Comparison of ENCODE assay signal across 11 mouse cellular contexts in the genomic region with DNA sequence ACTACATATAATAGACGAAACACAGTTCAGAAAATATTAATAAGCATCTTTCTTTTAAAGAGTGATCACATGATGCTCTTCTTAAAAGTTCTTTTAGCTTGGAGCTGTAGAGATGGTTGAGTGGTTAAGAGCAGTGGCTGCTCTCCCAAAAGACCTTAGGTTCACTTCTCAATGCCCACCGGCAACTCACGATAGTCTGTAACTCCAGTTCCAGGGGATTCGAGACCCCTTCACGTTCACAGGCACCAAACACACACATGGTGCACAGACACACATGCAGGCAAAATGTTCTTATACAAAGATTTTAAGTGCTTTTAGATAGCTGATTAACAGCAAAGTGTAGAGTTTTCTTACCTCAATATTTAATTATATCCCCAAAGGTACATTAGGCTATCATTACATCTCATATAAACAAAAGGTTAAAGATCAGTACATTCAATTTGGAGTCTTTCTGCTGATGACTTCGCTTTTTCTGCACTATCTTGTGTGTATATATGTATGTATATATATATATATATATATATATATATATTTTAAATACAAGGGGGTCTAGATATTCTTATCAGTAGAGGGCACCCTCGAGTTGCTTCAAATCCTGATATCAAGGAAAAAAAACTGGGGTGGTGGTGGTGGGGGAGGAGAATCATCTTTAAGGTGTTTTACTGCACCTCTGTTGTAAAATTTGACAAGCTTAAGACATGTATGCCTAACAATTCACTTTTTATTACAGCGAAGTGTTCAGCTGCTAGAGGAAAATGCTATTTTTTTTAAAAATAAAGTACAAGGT. TPM values are rescaled to one million over a fixed set of nuclear protein-coding genes. Genes with fewer than 3 reads are reported as not detected.
A peak's percentile ranks its signal among the peaks of the same experiment; 100 is the strongest.
DNase-seq lines count a peak whose midpoint lies in the region; ATAC-seq lines count a peak whose summit lies in the region.
"Had no signal": no experiment of that assay in that cellular context is flagged by ENCODE, and none has a peak within 500 bp of the region (broad histone marks: within the 10 kb centered on the region; RNA-seq: fewer than 3 reads in every experiment).

No protein-coding gene starts in this region.

- peak overlapping the region; percentile 93 for H3K9ac ChIP-seq in hindbrain, embryonic 13.5 days
- peak overlapping the region; percentile 7; the same call in 1 of the 2 replicates for H3K9ac ChIP-seq in midbrain, embryonic 15.5 days
- H3K9ac ChIP-seq in liver, embryonic 11.5 days (ENCODE audit: low read depth, low read length) = no peak overlapping the region

- ATAC-seq in hindbrain, embryonic 13.5 days (ENCODE audit: low FRiP score) = no peak
- ATAC-seq in midbrain, embryonic 15.5 days (replicated peaks) = no peak
- ATAC-seq in erythroid progenitor cell, adult 5-6 weeks (replicated peaks; ENCODE audit: low FRiP score, poor library complexity, severe bottlenecking) = no peak
- no peak for ATAC-seq in liver, embryonic 11.5 days (replicated peaks; ENCODE audit: low FRiP score)

- peak overlapping the region; percentile 84 for H3K4me2 ChIP-seq in hindbrain, embryonic 13.5 days
- H3K4me2 ChIP-seq in midbrain, embryonic 15.5 days = peak overlapping the region; percentile 89
- no peak overlapping the region for H3K4me2 ChIP-seq in liver, embryonic 11.5 days

- no peaks in the 10 kb centered on the region for H3K36me3 ChIP-seq in hindbrain, embryonic 13.5 days
- H3K36me3 ChIP-seq in midbrain, embryonic 15.5 days (replicated peaks) = no peaks in the 10 kb centered on the region
- no peaks in the 10 kb centered on the region for H3K36me3 ChIP-seq in liver, embryonic 11.5 days (ENCODE audit: control insufficient read depth, insufficient read depth, low read length)

- H3K27me3 ChIP-seq in hindbrain, embryonic 13.5 days = no peaks in the 10 kb centered on the region
- no peaks in the 10 kb centered on the region for H3K27me3 ChIP-seq in midbrain, embryonic 15.5 days (replicated peaks)
- peaks cover 74% of the 10 kb centered on the region for H3K27me3 ChIP-seq in liver, embryonic 11.5 days (replicated peaks; ENCODE audit: control insufficient read depth, insufficient read depth, low read length)

- peaks cover 29% of the 10 kb centered on the region for H3K4me1 ChIP-seq in hindbrain, embryonic 13.5 days (replicated peaks)
- H3K4me1 ChIP-seq in midbrain, embryonic 15.5 days = peaks cover 46% of the 10 kb centered on the region
- no peaks in the 10 kb centered on the region; the same call in 1 of the 2 replicates for H3K4me1 ChIP-seq in liver, embryonic 11.5 days (replicated peaks; ENCODE audit: control insufficient read depth, insufficient read depth, low read length)

- peak overlapping the region; percentile 98 for H3K4me3 ChIP-seq in hindbrain, embryonic 13.5 days
- H3K4me3 ChIP-seq in midbrain, embryonic 15.5 days = peak overlapping the region; percentile 88
- no peak overlapping the region for H3K4me3 ChIP-seq in liver, embryonic 11.5 days (ENCODE audit: low read depth, low read length)
- H3K4me3 ChIP-seq: erythroblast, embryonic 14.5 days had no signal

- WGBS in hindbrain, embryonic 13.5 days = 41% methylated on average over 8 of the region's 8 CpGs
- WGBS in midbrain, embryonic 15.5 days = 50% methylated on average over 8 of the region's 8 CpGs
- WGBS in liver, embryonic 11.5 days = 54% methylated on average over 8 of the region's 8 CpGs

- H3K9me3 ChIP-seq in hindbrain, embryonic 13.5 days = no peaks in the 10 kb centered on the region
- H3K9me3 ChIP-seq in midbrain, embryonic 15.5 days = no peaks in the 10 kb centered on the region
- H3K9me3 ChIP-seq in liver, embryonic 11.5 days (ENCODE audit: control insufficient read depth, low read length) = no peaks in the 10 kb centered on the region

- peak; percentile 50 to 52 for DNase-seq in cerebellum, postnatal 14 days
- no peak for DNase-seq in cerebellum, adult 11-12 months
- DNase-seq in brain, adult 2 months (ENCODE audit: low read depth, low spot score) = peak; percentile 70
- no peak for DNase-seq in liver, embryonic 11.5 days (ENCODE audit: low spot score)
- DNase-seq in urinary bladder, adult 2 months (ENCODE audit: low spot score) = no peak
- DNase-seq: adrenal gland, postnatal 14 days; kidney, postnatal 25 days had no signal

- peak overlapping the region; percentile 98 for H3K27ac ChIP-seq in hindbrain, embryonic 13.5 days
- peak overlapping the region; percentile 92 for H3K27ac ChIP-seq in midbrain, embryonic 15.5 days
- no peak overlapping the region for H3K27ac ChIP-seq in liver, embryonic 11.5 days (ENCODE audit: low read depth, low read length)

RNA-seq across cellular contexts. Expression of gene Rgmb, which starts 2.5 kb away (rescaled TPM):
- 86.6 and 97.1 TPM in 2 replicates for polyA plus RNA-seq in hindbrain, embryonic 13.5 days (2015; fragmentation: Nextera tagmentation; extraction: Ambion mirVana)
- polyA plus RNA-seq in midbrain, embryonic 15.5 days (2015; fragmentation: Nextera tagmentation; extraction: Ambion mirVana) = 73.1 and 76.5 TPM in 2 replicates
- total RNA-seq in erythroid progenitor cell, adult 5-6 weeks (2015; ENCODE audit: low replicate concordance) = not detected in 2 replicates
- total RNA-seq in erythroid progenitor cell, adult 5-6 weeks (2017; ENCODE audit: low replicate concordance) = not detected in 2 replicates
- polyA plus RNA-seq in liver, embryonic 11.5 days (2014; fragmentation: Nextera tagmentation; extraction: Ambion mirVana) = 3.6 and 5.1 TPM in 2 replicates
- 47.3 and 61.1 TPM in 2 replicates for polyA plus RNA-seq in urinary bladder, adult 2 months (2012; rRNA removed)
- polyA plus RNA-seq: erythroblast, embryonic 14.5 days had no signal

Comparison
In these comparisons a context has a peak if more than half of its experiments do, and no peak if none do; other contexts are left out.
1. DNase-seq: peak in cerebellum, postnatal 14 days (2 of 2) and brain, adult 2 months (single experiment); none in cerebellum, adult 11-12 months (single experiment), liver, embryonic 11.5 days (single experiment) and urinary bladder, adult 2 months (single experiment).